Mouse (Mus musculus) activated CD4-positive, CD25-positive, alpha-beta regulatory T cell, adult 9 weeks (primary cell): ENCODE results near the gene Itga10. TPM values are rescaled to one million over a fixed set of nuclear protein-coding genes. Genes with fewer than 3 reads are reported as not detected.

Experiments used
- polyA plus RNA-seq: library from polyadenylated mRNA; unstranded; fragments of 100-300 nt; shearing (Covaris generic); gene quantifications from one replicate; pipeline ENCODE4 v1.2.1, GENCODE M21; 2017

The Itga10 gene
- polyA plus RNA-seq = 0.28 TPM

GRCm38 (mm10) chr3:96645018-96645649, at the start of gene Itga10:
Gene Itga10 (plus strand): TSS chr3:96645584.

GRCm38 (mm10) chr3:96596228-96596707, 49.1 kb upstream of the Itga10 start, which contains the start of gene Ankrd34a:
Gene Ankrd34a (plus strand): TSS chr3:96596636.

GRCm38 (mm10) chr3:96600639-96601250, 44.6 kb upstream of the Itga10 start, which contains the start of gene Lix1l:
Gene Lix1l (plus strand): TSS chr3:96601149.

GRCm38 (mm10) chr3:96629729-96630600, 15.4 kb upstream of the Itga10 start, which contains the start of gene Rbm8a:
Gene Rbm8a (plus strand): TSS chr3:96629933.

GRCm38 (mm10) chr3:96634928-96635879, 10.2 kb upstream of the Itga10 start, which contains the start of the genes Pex11b and Gm42957:
Gene Pex11b (plus strand): TSS chr3:96635376.
Gene Gm42957 (plus strand): TSS chr3:96635474.

GRCm38 (mm10) chr3:96669727-96670468, 24.5 kb downstream of the Itga10 start, which contains the start of gene Ankrd35:
Gene Ankrd35 (plus strand): TSS chr3:96670131.

GRCm38 (mm10) chr3:96696198-96696765, 50.9 kb downstream of the Itga10 start, which contains the start of gene Pias3:
Gene Pias3 (plus strand): TSS chr3:96696384.

GRCm38 (mm10) chr3:96707903-96708683, 62.7 kb downstream of the Itga10 start, which contains the start of gene Nudt17:
Gene Nudt17 (minus strand): TSS chr3:96708562.

Other genes with a start within 250 kb of the Itga10 start
- gene BC107364, start 193.3 kb upstream of the Itga10 start, polyA plus RNA-seq = not detected
- not detected for gene Hfe2, start 120.4 kb upstream of the Itga10 start, polyA plus RNA-seq
- 950 TPM for gene Txnip, start 87.6 kb upstream of the Itga10 start, polyA plus RNA-seq
- gene Gm16253, start 68.6 kb upstream of the Itga10 start, polyA plus RNA-seq = 1.3 TPM
- 22.8 TPM for gene Polr3gl, start 51.4 kb upstream of the Itga10 start, polyA plus RNA-seq
- 0.17 TPM for gene Ankrd34a, start 48.9 kb upstream of the Itga10 start, polyA plus RNA-seq
- gene Lix1l, start 44.4 kb upstream of the Itga10 start, polyA plus RNA-seq = 0.26 TPM
- 270 TPM for gene Rbm8a, start 15.7 kb upstream of the Itga10 start, polyA plus RNA-seq
- 67.2 TPM for gene Pex11b, start 10.2 kb upstream of the Itga10 start, polyA plus RNA-seq
- gene Gm42957, start 10.1 kb upstream of the Itga10 start, polyA plus RNA-seq = not detected
- 0.09 TPM for gene Ankrd35, start 24.5 kb downstream of the Itga10 start, polyA plus RNA-seq
- 22.6 TPM for gene Pias3, start 50.8 kb downstream of the Itga10 start, polyA plus RNA-seq
- 0.64 TPM for gene Nudt17, start 63.0 kb downstream of the Itga10 start, polyA plus RNA-seq
- 75.2 TPM for gene Polr3c, start 82.0 kb downstream of the Itga10 start, polyA plus RNA-seq
- gene Rnf115, start 82.1 kb downstream of the Itga10 start, polyA plus RNA-seq = 52.1 TPM
- 0.24 TPM for gene Pdzk1, start 183.7 kb downstream of the Itga10 start, polyA plus RNA-seq
- 23.3 TPM for gene Cd160, start 183.8 kb downstream of the Itga10 start, polyA plus RNA-seq